Mouse (Mus musculus): ENCODE results near the gene Prpf3. TPM values are rescaled to one million over a fixed set of nuclear protein-coding genes. Genes with fewer than 3 reads are reported as not detected.
A peak's percentile ranks its signal among the peaks of the same experiment; 100 is the strongest.
"Not testable (repeated sequence)": the region's sequence is repeated elsewhere in the genome, so short reads cannot be mapped to it uniquely, and the experiment has no call there.

The Prpf3 gene
- polyA plus RNA-seq, 1 experiment from 2014 or later, result 68.4 TPM

GRCm38 (mm10) chr3:95894317-95895160, 38.9 kb upstream of the Prpf3 start:
- Histone ChIP-seq H3K4me2 (peak overlapping the region; percentile 90), H3K27ac (ENCODE audit: low read depth, low read length) (peak overlapping the region; percentile 59), H3K4me1 (replicated peaks; ENCODE audit: control insufficient read depth, insufficient read depth, low read length) (peaks cover 23% of the 10 kb centered on the region), H3K36me3 (ENCODE audit: control insufficient read depth, insufficient read depth, low read length) (no peaks in the 10 kb centered on the region), H3K27me3 (replicated peaks; ENCODE audit: control insufficient read depth, insufficient read depth, low read length) (no peaks in the 10 kb centered on the region), H3K4me3 (ENCODE audit: low read depth, low read length) (peak overlapping the region; percentile 66), H3K9ac (ENCODE audit: low read depth, low read length) (peak overlapping the region; percentile 75), H3K9me3 (ENCODE audit: control insufficient read depth, low read length) (no peaks in the 10 kb centered on the region)
- 4% methylated on average over 16 of the region's 16 CpGs for WGBS
- DNase-seq (ENCODE audit: low spot score), result peak; percentile 54
- ATAC-seq (replicated peaks; ENCODE audit: low FRiP score), result no peak

- not testable (repeated sequence) for H3K36me3 ChIP-seq (ENCODE audit: control insufficient read depth, insufficient read depth, low read length); H3K9me3 ChIP-seq (ENCODE audit: control insufficient read depth, low read length); H3K27me3 ChIP-seq (replicated peaks; ENCODE audit: control insufficient read depth, insufficient read depth, low read length)
- Histone ChIP-seq H3K4me1 (replicated peaks; ENCODE audit: control insufficient read depth, insufficient read depth, low read length) (peaks cover 23% of the 10 kb centered on the region), H3K9ac (ENCODE audit: low read depth, low read length) (peak within 1 kb of the TSS; percentile 75), H3K4me2 (peak within 1 kb of the TSS; percentile 90), H3K4me3 (ENCODE audit: low read depth, low read length) (peak within 1 kb of the TSS; percentile 66), H3K27ac (ENCODE audit: low read depth, low read length) (peak within 1 kb of the TSS; percentile 65)
- peak; percentile 92 for DNase-seq (ENCODE audit: low spot score)
- under 1% methylated on average over 25 of the region's 43 CpGs for WGBS
- peak; percentile 98 for ATAC-seq (replicated peaks; ENCODE audit: low FRiP score)
Measured at GRCm38 (mm10) chr3:95893606-95894316, 38.1 kb upstream of the Prpf3 start, which contains the start of gene Aph1a. Gene Aph1a (plus strand): TSS chr3:95893969.

GRCm38 (mm10) chr3:95893126-95893525, 37.4 kb upstream of the Prpf3 start:
- peak overlapping the region; percentile 65; the same call in 1 of the 2 replicates for H3K27ac ChIP-seq (ENCODE audit: low read depth, low read length)

GRCm38 (mm10) chr3:95892066-95893052, 36.7 kb upstream of the Prpf3 start:
- Histone ChIP-seq H3K4me2 (peak overlapping the region; percentile 40), H3K9ac (ENCODE audit: low read depth, low read length) (no peak overlapping the region), H3K4me1 (replicated peaks; ENCODE audit: control insufficient read depth, insufficient read depth, low read length) (peaks cover 23% of the 10 kb centered on the region), H3K36me3 (ENCODE audit: control insufficient read depth, insufficient read depth, low read length) (no peaks in the 10 kb centered on the region), H3K27me3 (replicated peaks; ENCODE audit: control insufficient read depth, insufficient read depth, low read length) (no peaks in the 10 kb centered on the region), H3K4me3 (ENCODE audit: low read depth, low read length) (no peak overlapping the region), H3K27ac (ENCODE audit: low read depth, low read length) (peak overlapping the region; percentile 22; the same call in 1 of the 2 replicates), H3K9me3 (ENCODE audit: control insufficient read depth, low read length) (no peaks in the 10 kb centered on the region)
- no peak for ATAC-seq (replicated peaks; ENCODE audit: low FRiP score)
- DNase-seq (ENCODE audit: low spot score), result no peak
- WGBS, result 29% methylated on average over 11 of the region's 11 CpGs

More at GRCm38 (mm10) chr3:95893126-95893525, 37.4 kb upstream of the Prpf3 start:
- Histone ChIP-seq H3K27me3 (replicated peaks; ENCODE audit: control insufficient read depth, insufficient read depth, low read length) (no peaks in the 10 kb centered on the region), H3K9me3 (ENCODE audit: control insufficient read depth, low read length) (no peaks in the 10 kb centered on the region), H3K36me3 (ENCODE audit: control insufficient read depth, insufficient read depth, low read length) (no peaks in the 10 kb centered on the region), H3K9ac (ENCODE audit: low read depth, low read length) (peak overlapping the region; percentile 61), H3K4me3 (ENCODE audit: low read depth, low read length) (peak overlapping the region; percentile 66), H3K4me1 (replicated peaks; ENCODE audit: control insufficient read depth, insufficient read depth, low read length) (peaks cover 23% of the 10 kb centered on the region), H3K4me2 (peak overlapping the region; percentile 81)
- DNase-seq (ENCODE audit: low spot score), result no peak
- no peak for ATAC-seq (replicated peaks; ENCODE audit: low FRiP score)
- 16% methylated on average over 7 of the region's 7 CpGs for WGBS

- Histone ChIP-seq H3K4me3 (ENCODE audit: low read depth, low read length) (peak within 1 kb of the TSS; percentile 14), H3K9ac (ENCODE audit: low read depth, low read length) (peak within 1 kb of the TSS; percentile 42; the same call in 1 of the 2 replicates), H3K4me2 (peak within 1 kb of the TSS; percentile 40), H3K27ac (ENCODE audit: low read depth, low read length) (peak within 1 kb of the TSS; percentile 22; the same call in 1 of the 2 replicates), H3K36me3 (ENCODE audit: control insufficient read depth, insufficient read depth, low read length) (no peaks in the 10 kb centered on the region), H3K4me1 (replicated peaks; ENCODE audit: control insufficient read depth, insufficient read depth, low read length) (peaks cover 23% of the 10 kb centered on the region), H3K27me3 (replicated peaks; ENCODE audit: control insufficient read depth, insufficient read depth, low read length) (no peaks in the 10 kb centered on the region), H3K9me3 (ENCODE audit: control insufficient read depth, low read length) (no peaks in the 10 kb centered on the region)
- 20% methylated on average over 12 of the region's 12 CpGs for WGBS
- ATAC-seq (replicated peaks; ENCODE audit: low FRiP score), result no peak
- no peak for DNase-seq (ENCODE audit: low spot score)
Measured at GRCm38 (mm10) chr3:95891211-95892065, 35.8 kb upstream of the Prpf3 start, which contains the start of gene BC028528. Gene BC028528 (minus strand): TSS chr3:95892005.

GRCm38 (mm10) chr3:95889664-95890063, 34.0 kb upstream of the Prpf3 start:
- Histone ChIP-seq H3K4me2 (no peak overlapping the region), H3K36me3 (ENCODE audit: control insufficient read depth, insufficient read depth, low read length) (no peaks in the 10 kb centered on the region), H3K27ac (ENCODE audit: low read depth, low read length) (no peak overlapping the region), H3K4me1 (replicated peaks; ENCODE audit: control insufficient read depth, insufficient read depth, low read length) (peaks cover 19% of the 10 kb centered on the region), H3K4me3 (ENCODE audit: low read depth, low read length) (no peak overlapping the region), H3K9ac (ENCODE audit: low read depth, low read length) (no peak overlapping the region), H3K9me3 (ENCODE audit: control insufficient read depth, low read length) (no peaks in the 10 kb centered on the region), H3K27me3 (replicated peaks; ENCODE audit: control insufficient read depth, insufficient read depth, low read length) (no peaks in the 10 kb centered on the region)
- WGBS, result 71% methylated on average over 3 of the region's 3 CpGs
- ATAC-seq (replicated peaks; ENCODE audit: low FRiP score) (no peak), DNase-seq (ENCODE audit: low spot score) (no peak)

- 75% methylated on average over 4 of the region's 4 CpGs for WGBS
- no peaks in the 10 kb centered on the region for H3K27me3 ChIP-seq (replicated peaks; ENCODE audit: control insufficient read depth, insufficient read depth, low read length)
- no peak overlapping the region for H3K9ac ChIP-seq (ENCODE audit: low read depth, low read length)
- no peak overlapping the region for H3K27ac ChIP-seq (ENCODE audit: low read depth, low read length)
- no peak overlapping the region for H3K4me2 ChIP-seq
- no peaks in the 10 kb centered on the region for H3K9me3 ChIP-seq (ENCODE audit: control insufficient read depth, low read length)
- no peak for ATAC-seq (replicated peaks; ENCODE audit: low FRiP score)
- peaks cover 22% of the 10 kb centered on the region for H3K4me1 ChIP-seq (replicated peaks; ENCODE audit: control insufficient read depth, insufficient read depth, low read length)
- H3K4me3 ChIP-seq (ENCODE audit: low read depth, low read length), result no peak overlapping the region
- H3K36me3 ChIP-seq (ENCODE audit: control insufficient read depth, insufficient read depth, low read length), result no peaks in the 10 kb centered on the region; the same call in 1 of the 2 replicates
- DNase-seq (ENCODE audit: low spot score), result no peak
Measured at GRCm38 (mm10) chr3:95887596-95887995, 31.9 kb upstream of the Prpf3 start.

Measured in liver, embryonic 11.5 days (tissue).